Mouse (Mus musculus) forebrain, embryonic 11.5 days (tissue): ENCODE results near the gene Exoc3l4. TPM values are rescaled to one million over a fixed set of nuclear protein-coding genes. Genes with fewer than 3 reads are reported as not detected.

Source experiments
- ATAC-seq: fragments of 200-750 bp; cut with Nextera tagmentation; replicated peaks from 2 replicates; pipeline ENCODE4 v1.8.0; 2017; ENCODE audit warnings: moderate TSS enrichment; ENCODE audit not compliant: low FRiP score
- DNase-seq: peaks from one replicate; pipeline ENCODE4 v3.0.0-alpha.2; 2017; ENCODE audit warnings: low spot score
- H3K27ac ChIP-seq: fragments of 300-500 bp; sonication (generic); 2 replicates; pipeline ENCODE4 v1.5.1; 2014; ENCODE audit warnings: low read depth, low read length
- H3K27me3 ChIP-seq: fragments of 300-500 bp; sonication (generic); 2 replicates; pipeline ENCODE4 v1.6.1; 2014; ENCODE audit warnings: mild to moderate bottlenecking, low read length, mixed read lengths; ENCODE audit not compliant: control insufficient read depth, insufficient read depth
- H3K36me3 ChIP-seq: fragments of 300-500 bp; sonication (generic); 2 replicates; pipeline ENCODE4 v1.6.1; 2014; ENCODE audit warnings: mild to moderate bottlenecking, low read length, moderate library complexity, mixed read lengths; ENCODE audit not compliant: control insufficient read depth, insufficient read depth
- H3K4me1 ChIP-seq: fragments of 300-500 bp; sonication (generic); replicated peaks from 2 replicates; pipeline ENCODE4 v1.6.1; 2014; ENCODE audit warnings: low read length, mixed read lengths; ENCODE audit not compliant: control insufficient read depth, insufficient read depth
- H3K4me2 ChIP-seq: fragments of 300-500 bp; sonication (generic); 2 replicates; pipeline ENCODE4 v1.6.1; 2014; ENCODE audit warnings: low read depth, mild to moderate bottlenecking, low read length, moderate library complexity, mixed read lengths; ENCODE audit not compliant: severe bottlenecking
- H3K4me3 ChIP-seq: fragments of 300-500 bp; sonication (generic); 2 replicates; pipeline ENCODE4 v1.5.1; 2014; ENCODE audit warnings: low read depth, low read length
- H3K9ac ChIP-seq: fragments of 300-500 bp; sonication (generic); 2 replicates; pipeline ENCODE4 v1.6.1; 2014; ENCODE audit warnings: low read length
- H3K9me3 ChIP-seq: fragments of 300-500 bp; sonication (generic); 2 replicates; pipeline ENCODE4 v1.6.1; 2016; ENCODE audit warnings: low read length, mixed read lengths; ENCODE audit not compliant: control insufficient read depth
- WGBS: fragments of 180-500 bp; shearing (Covaris S2); extraction: QIAGEN DNeasy Blood & Tissue Kit; methylation state at CpG from one replicate; pipeline ENCODE4 v1.1.7; 2014; 5-methylcytosine and 5-hydroxymethylcytosine counted together
- polyA plus RNA-seq: library from polyadenylated mRNA; unstranded; fragments of >200 nt; fragmentation: Nextera tagmentation; extraction: Ambion mirVana; gene quantifications from 2 replicates; pipeline ENCODE4 v1.2.1, GENCODE M21; 2014

Exoc3l4 gene
- polyA plus RNA-seq: 3.0 and 3.3 TPM in 2 replicates

DNA sequence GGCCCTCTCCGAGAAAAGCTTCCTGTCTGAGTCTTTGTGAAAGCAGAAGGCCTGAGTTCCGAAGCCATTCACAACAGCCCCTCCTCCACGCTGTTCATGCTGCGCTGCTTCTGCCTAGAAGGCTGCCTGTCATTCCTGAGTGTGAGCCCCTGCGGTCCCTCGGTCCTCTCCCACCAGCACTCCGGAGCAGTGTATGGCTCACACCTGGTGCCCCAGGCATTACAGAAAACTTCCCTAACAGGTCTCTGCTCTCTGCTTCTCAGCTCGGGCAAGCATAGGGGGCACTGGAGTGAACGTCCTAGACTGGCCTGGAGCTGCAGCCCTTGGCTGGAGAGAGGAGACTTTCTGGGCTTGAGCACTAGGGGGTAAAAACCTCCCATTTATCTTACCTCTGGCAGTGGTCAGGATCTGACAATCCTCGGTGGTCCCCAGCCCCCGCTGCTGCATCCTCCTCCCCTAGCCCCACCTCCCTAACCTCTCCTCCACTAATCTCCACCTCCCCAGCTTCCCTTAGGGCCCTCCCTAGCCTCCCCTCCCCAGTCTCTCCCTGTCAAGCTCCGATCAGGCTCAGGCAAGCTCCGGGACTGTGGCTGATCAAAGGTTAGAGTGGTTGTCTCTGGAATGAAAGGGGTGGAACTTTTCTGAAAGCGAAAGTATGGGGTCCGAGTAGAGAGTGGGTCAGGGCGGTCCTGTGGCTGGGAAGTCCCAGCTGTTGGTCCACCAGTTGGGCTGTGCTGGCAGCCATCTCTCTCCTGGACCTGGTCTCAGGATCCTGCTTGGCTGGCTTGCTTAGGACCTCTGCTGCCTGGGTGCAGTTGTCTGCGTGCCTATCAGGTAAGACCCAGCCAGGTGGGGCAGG, at the start of gene Exoc3l4:
Exoc3l4 (plus strand) TSS at position 97 of the 859 bp plus-strand sequence.
- peaks cover 8% of the 10 kb centered on the region for H3K27me3 ChIP-seq
- peak within 1 kb of the TSS; percentile 55 for H3K9ac ChIP-seq

DNA sequence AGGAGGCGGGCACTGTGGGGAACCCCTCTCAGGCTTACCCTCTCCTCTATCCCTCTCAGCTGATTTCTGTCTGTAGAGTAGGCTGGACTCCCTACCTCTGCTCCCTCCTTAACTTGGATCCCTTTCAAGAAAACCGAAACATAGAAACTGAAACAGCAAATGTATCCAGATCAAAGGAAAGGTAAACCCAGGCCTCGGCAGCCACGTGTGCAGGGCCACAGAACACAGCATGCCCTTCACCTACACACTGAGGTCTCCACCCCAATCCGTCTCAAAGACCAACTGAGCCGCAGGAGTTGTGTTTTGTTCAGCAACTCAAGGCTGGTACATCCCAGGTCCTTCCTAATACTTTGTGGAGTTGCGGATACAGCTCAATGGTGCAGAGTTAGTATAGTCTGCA, 49.8 kb upstream of the Exoc3l4 start:
- ATAC-seq (no peak), DNase-seq (no peak)
- Histone ChIP-seq H3K9ac (no peak overlapping the region), H3K36me3 (no peaks in the 10 kb centered on the region), H3K9me3 (no peaks in the 10 kb centered on the region), H3K27me3 (no peaks in the 10 kb centered on the region), H3K27ac (no peak overlapping the region), H3K4me2 (no peak overlapping the region), H3K4me1 (no peaks in the 10 kb centered on the region; the same call in 1 of the 2 replicates), H3K4me3 (no peak overlapping the region)
- WGBS: 92% methylated on average over 7 of the region's 7 CpGs

More for the DNA sequence above, at the start of gene Exoc3l4:
- peak; percentile 70 for DNase-seq
- ATAC-seq: peak; percentile 59; the same call in 1 of the 2 replicates
- Histone ChIP-seq H3K4me1 (peaks cover 9% of the 10 kb centered on the region; the same call in 1 of the 2 replicates), H3K36me3 (no peaks in the 10 kb centered on the region), H3K27ac (no peak within 1 kb of the TSS), H3K9me3 (no peaks in the 10 kb centered on the region), H3K4me2 (peak within 1 kb of the TSS; percentile 52), H3K4me3 (no peak within 1 kb of the TSS)
- 4% methylated on average over 17 of the region's 17 CpGs for WGBS

DNA sequence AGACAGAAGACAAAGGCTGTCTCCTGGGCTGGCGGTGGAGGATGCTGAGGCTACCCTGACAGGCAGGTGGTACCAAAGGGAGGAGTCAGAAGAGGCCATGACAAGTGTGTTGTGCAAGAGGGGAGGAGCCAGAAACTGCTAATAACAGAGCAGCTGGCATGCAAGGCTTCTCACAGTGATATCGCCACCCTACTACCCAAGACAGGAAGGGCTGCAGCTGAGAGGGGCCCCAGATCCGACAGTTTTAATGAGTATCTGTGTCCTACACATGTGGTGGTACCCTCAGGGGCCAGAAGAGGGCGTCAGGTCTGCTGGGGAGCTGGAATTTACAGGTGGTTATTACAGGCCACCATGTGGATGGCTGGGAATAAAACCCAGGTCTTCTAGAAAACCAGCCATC, 46.6 kb upstream of the Exoc3l4 start:
- Histone ChIP-seq H3K36me3 (no peaks in the 10 kb centered on the region), H3K4me1 (no peaks in the 10 kb centered on the region; the same call in 1 of the 2 replicates), H3K9me3 (no peaks in the 10 kb centered on the region), H3K4me3 (no peak overlapping the region), H3K27ac (no peak overlapping the region), H3K9ac (no peak overlapping the region), H3K27me3 (no peaks in the 10 kb centered on the region), H3K4me2 (no peak overlapping the region)
- no peak for ATAC-seq
- WGBS: 60% methylated on average over 4 of the region's 4 CpGs
- no peak for DNase-seq

DNA sequence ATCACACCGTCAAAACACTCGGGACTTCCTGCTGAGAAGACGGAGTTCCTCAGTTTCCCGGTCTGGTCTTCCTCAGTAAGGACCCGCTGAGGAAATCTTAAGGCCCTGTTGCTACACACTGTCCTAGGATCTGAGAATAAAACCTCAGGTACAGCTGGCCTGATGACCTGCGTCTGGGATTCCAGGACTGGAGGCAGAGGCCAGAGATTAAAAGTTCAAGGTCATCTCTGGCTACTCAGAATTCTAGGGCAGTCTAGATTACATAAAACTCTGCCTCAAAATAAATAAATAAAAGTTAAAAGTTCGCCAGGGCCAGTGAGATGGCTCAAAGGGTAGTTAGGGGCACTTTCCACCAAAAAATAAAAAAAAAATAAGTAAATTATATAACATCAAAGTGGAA, 44.9 kb upstream of the Exoc3l4 start:
- no peak overlapping the region for H3K4me2 ChIP-seq
- no peaks in the 10 kb centered on the region for H3K36me3 ChIP-seq
- H3K4me3 ChIP-seq: no peak overlapping the region
- WGBS: 92% methylated on average over 7 of the region's 7 CpGs
- no peaks in the 10 kb centered on the region for H3K9me3 ChIP-seq
- H3K9ac ChIP-seq: no peak overlapping the region
- peaks cover 9% of the 10 kb centered on the region for H3K4me1 ChIP-seq
- no peaks in the 10 kb centered on the region for H3K27me3 ChIP-seq
- ATAC-seq (no peak), DNase-seq (no peak)
- no peak overlapping the region for H3K27ac ChIP-seq

DNA sequence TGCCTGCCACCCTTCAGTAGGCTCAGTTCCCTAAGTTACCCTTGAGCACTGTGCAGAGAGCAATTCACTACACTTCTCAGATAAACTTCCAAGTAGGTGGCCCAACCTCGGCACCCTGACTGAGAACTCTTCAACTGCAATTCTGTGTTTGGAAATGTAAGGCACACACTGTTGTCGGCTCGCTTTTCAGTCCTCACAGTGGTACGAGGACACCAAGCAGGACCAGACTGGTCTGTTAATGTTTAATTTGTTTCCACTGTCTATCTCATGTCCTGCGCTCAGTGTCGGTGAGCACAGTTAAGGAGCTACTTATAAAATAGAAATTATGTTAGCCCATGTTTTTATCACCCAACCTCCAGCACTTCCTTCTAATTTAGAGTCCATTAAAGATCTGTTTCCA, 43.4 kb upstream of the Exoc3l4 start:
- WGBS: 85% methylated on average over 6 of the region's 6 CpGs
- Histone ChIP-seq H3K36me3 (no peaks in the 10 kb centered on the region), H3K9me3 (no peaks in the 10 kb centered on the region), H3K4me3 (no peak overlapping the region), H3K4me2 (no peak overlapping the region), H3K27ac (no peak overlapping the region), H3K4me1 (peaks cover 9% of the 10 kb centered on the region), H3K9ac (no peak overlapping the region), H3K27me3 (no peaks in the 10 kb centered on the region)
- DNase-seq (no peak), ATAC-seq (no peak)

DNA sequence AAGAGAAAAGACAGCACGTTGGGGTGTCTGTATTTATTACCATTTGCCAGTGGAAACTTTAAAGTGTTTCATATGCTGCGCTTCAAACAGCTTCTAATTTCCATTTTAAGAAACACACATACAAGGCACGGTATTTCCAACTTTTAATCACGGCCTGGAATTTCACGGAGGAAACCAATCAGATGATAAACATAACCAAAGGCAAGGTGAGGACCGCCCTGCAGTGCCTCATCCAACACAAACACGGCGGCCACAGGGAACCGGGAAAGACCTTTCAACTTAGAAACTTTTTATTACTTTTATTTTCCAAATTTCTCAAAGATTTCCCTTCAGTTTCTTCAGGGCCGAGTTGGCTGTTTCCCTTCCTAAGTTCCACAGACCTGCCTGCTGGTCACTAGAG, 42.1 kb upstream of the Exoc3l4 start:
- Histone ChIP-seq H3K4me3 (no peak overlapping the region), H3K36me3 (no peaks in the 10 kb centered on the region), H3K9me3 (no peaks in the 10 kb centered on the region), H3K27ac (no peak overlapping the region), H3K9ac (no peak overlapping the region), H3K4me2 (no peak overlapping the region), H3K4me1 (peaks cover 12% of the 10 kb centered on the region), H3K27me3 (no peaks in the 10 kb centered on the region)
- WGBS: 85% methylated on average over 10 of the region's 10 CpGs
- DNase-seq (no peak), ATAC-seq (no peak)

DNA sequence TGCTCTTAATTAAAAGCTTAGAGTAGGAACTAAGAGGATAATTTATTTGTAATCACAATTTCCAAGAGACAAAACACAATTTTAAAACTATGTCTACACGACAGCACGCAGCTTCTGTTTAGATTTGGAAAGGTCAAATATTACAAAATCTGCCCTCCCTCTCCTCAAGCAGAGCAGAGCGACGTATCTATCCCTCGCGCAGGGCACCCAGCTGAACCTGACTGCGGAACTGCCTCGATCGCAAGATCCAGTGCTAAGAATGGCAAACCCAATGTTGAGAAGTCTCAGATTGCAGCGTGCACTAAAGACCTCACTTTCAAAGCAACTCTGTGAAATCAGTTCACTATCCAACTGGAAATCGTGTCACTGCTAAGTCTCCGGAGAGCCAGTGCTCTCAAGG, 41.3 kb upstream of the Exoc3l4 start:
- Histone ChIP-seq H3K9me3 (no peaks in the 10 kb centered on the region), H3K9ac (peak overlapping the region; percentile 89; the same call in 1 of the 2 replicates), H3K36me3 (no peaks in the 10 kb centered on the region), H3K27ac (no peak overlapping the region), H3K4me3 (peak overlapping the region; percentile 95), H3K4me2 (peak overlapping the region; percentile 95), H3K27me3 (no peaks in the 10 kb centered on the region), H3K4me1 (peaks cover 12% of the 10 kb centered on the region)
- ATAC-seq (no peak), DNase-seq (no peak)
- WGBS: 78% methylated on average over 12 of the region's 12 CpGs

DNA sequence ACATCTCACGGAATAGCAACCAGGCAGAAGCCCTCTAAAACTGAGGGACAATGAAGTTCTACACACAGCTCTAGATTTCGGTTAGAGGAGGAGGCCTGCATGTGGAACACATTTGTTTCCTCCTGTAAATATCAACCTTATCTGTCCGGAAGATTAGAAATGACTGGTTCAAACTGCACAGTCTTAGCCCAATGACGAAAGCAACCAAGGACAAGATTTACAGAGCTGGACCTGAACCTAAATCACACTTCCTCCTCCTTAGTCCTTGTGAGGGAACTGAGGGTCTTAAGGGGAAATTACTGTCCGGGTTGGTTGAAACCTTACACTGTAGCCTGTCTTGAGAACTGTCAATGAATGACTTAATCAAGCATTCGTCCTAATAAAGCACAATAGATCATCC, 40.8 kb upstream of the Exoc3l4 start:
- Histone ChIP-seq H3K9ac (peak overlapping the region; percentile 89), H3K4me3 (peak overlapping the region; percentile 95), H3K4me1 (peaks cover 12% of the 10 kb centered on the region), H3K4me2 (peak overlapping the region; percentile 95), H3K27ac (no peak overlapping the region), H3K9me3 (no peaks in the 10 kb centered on the region), H3K27me3 (no peaks in the 10 kb centered on the region), H3K36me3 (no peaks in the 10 kb centered on the region)
- DNase-seq (no peak), ATAC-seq (no peak)
- WGBS: 50% methylated on average over 6 of the region's 6 CpGs
